ENCODE assay signal across 23 mouse cellular contexts in the genomic region with DNA sequence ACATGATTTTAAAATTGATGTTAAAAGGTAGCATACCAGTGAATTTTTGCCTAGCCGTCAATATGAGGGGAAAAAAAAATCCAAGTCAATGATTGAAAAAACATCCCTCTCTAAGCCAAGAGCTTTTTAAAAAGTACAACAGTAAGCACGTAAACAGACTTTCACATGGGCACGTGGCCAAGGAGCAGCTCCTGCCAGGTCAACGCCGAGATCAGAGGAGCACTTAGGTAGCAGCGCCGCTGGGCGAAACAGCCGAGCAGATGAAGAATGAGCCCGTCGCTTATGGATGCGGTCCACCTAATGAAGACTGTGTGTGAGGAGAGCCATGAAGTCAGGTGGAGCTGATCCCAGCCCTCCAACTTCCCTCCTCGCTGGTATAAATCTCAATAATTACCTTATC.
DNase-seq lines count a peak whose midpoint lies in the region; ATAC-seq and TF ChIP-seq lines count a peak whose summit lies in the region.
"Had no signal": no experiment of that assay in that cellular context is flagged by ENCODE, and none has a peak within 500 bp of the region (broad histone marks: within the 10 kb centered on the region; RNA-seq: fewer than 3 reads in every experiment).

No protein-coding gene starts in this region.

- no peaks in the 10 kb centered on the region for H3K27me3 ChIP-seq in heart, embryonic 10.5 days (ENCODE audit: insufficient read depth, poor library complexity, severe bottlenecking)
- 0 out of 2 replicates have a peak, but pooled peaks cover 1% of the 10 kb centered on the region for H3K27me3 ChIP-seq in kidney, adult 2 months (replicated peaks; ENCODE audit: control insufficient read depth, insufficient read depth, low read length)
- no peaks in the 10 kb centered on the region for H3K27me3 ChIP-seq in kidney, embryonic 14.5 days (ENCODE audit: control insufficient read depth, insufficient read depth, low read length)
- H3K27me3 ChIP-seq: heart, embryonic 13.5 days; hindbrain, embryonic 15.5 days; liver, embryonic 12.5 days; megakaryocyte, embryonic 14.5 days; neural tube, embryonic 13.5 days had no signal

- no peak overlapping the region for H3K27ac ChIP-seq in heart, embryonic 10.5 days
- H3K27ac ChIP-seq in kidney, adult 2 months (ENCODE audit: insufficient read depth, low read depth, low read length) = no peak overlapping the region
- no peak overlapping the region for H3K27ac ChIP-seq in kidney, embryonic 14.5 days (ENCODE audit: low read depth, low read length)
- H3K27ac ChIP-seq in layer of hippocampus, adult 2 months = no peak overlapping the region
- H3K27ac ChIP-seq: embryonic facial prominence, embryonic 10.5 days; forebrain, embryonic 13.5 days; heart, embryonic 13.5 days; hindbrain, embryonic 15.5 days; left cerebral cortex, adult 2 months; limb, embryonic 10.5 days; liver, embryonic 12.5 days; neural tube, embryonic 13.5 days had no signal

- H3K4me3 ChIP-seq in heart, embryonic 10.5 days = no peak overlapping the region
- no peak overlapping the region for H3K4me3 ChIP-seq in kidney, adult 2 months (ENCODE audit: insufficient read depth, low read depth, low read length)
- H3K4me3 ChIP-seq in kidney, embryonic 14.5 days (ENCODE audit: low read length) = no peak overlapping the region
- no peak overlapping the region for H3K4me3 ChIP-seq in layer of hippocampus, adult 2 months
- H3K4me3 ChIP-seq: embryonic facial prominence, embryonic 10.5 days; forebrain, embryonic 13.5 days; heart, embryonic 13.5 days; hindbrain, embryonic 15.5 days; left cerebral cortex, adult 2 months; limb, embryonic 10.5 days; liver, embryonic 12.5 days; megakaryocyte, embryonic 14.5 days; neural tube, embryonic 13.5 days had no signal

- H3K4me2 ChIP-seq in kidney, embryonic 14.5 days (replicated peaks; ENCODE audit: low read depth, low read length) = no peak overlapping the region
- H3K4me2 ChIP-seq: forebrain, embryonic 13.5 days; heart, embryonic 13.5 days; hindbrain, embryonic 15.5 days; liver, embryonic 12.5 days; neural tube, embryonic 13.5 days had no signal

- H3K9ac ChIP-seq in kidney, embryonic 14.5 days (ENCODE audit: low read depth, low read length) = no peak overlapping the region
- H3K9ac ChIP-seq: forebrain, embryonic 13.5 days; heart, embryonic 13.5 days; hindbrain, embryonic 15.5 days; liver, embryonic 12.5 days; neural tube, embryonic 13.5 days had no signal

- no peak for TF ChIP-seq POLR2A in kidney, adult 2 months (IDR thresholded peaks at IDR 0.05; ENCODE audit: low read depth, low read length)

- DNase-seq in heart, adult 11 months = peak; percentile 78
- DNase-seq in heart, embryonic 10.5 days (ENCODE audit: low spot score) = no peak
- DNase-seq in kidney, adult 2 months = peak; percentile 92
- peak; percentile 75 for DNase-seq in kidney, postnatal 10 days
- DNase-seq in kidney, postnatal 4 days = peak; percentile 31 to 40
- DNase-seq in layer of hippocampus, adult 2 months (ENCODE audit: low spot score in 2 of 2) = no peak
- DNase-seq: adrenal gland, adult 2 months; gastrocnemius, postnatal 25 days; layer of hippocampus, adult 9-11 months; lung, adult 2 months; midbrain, embryonic 14.5 days; thymus, postnatal 4 days had no signal

- no peak for ATAC-seq in kidney, embryonic 14.5 days (ENCODE audit: low FRiP score, low TSS enrichment)
- ATAC-seq: forebrain, embryonic 13.5 days; intestine, embryonic 16.5 days; liver, embryonic 12.5 days had no signal

- no peaks in the 10 kb centered on the region for H3K36me3 ChIP-seq in heart, embryonic 10.5 days
- no peaks in the 10 kb centered on the region for H3K36me3 ChIP-seq in kidney, adult 2 months (ENCODE audit: control insufficient read depth, insufficient read depth, low read length)
- no peaks in the 10 kb centered on the region for H3K36me3 ChIP-seq in kidney, embryonic 14.5 days (ENCODE audit: control insufficient read depth, insufficient read depth, low read length)
- H3K36me3 ChIP-seq: embryonic facial prominence, embryonic 10.5 days; heart, embryonic 13.5 days; hindbrain, embryonic 15.5 days; limb, embryonic 10.5 days; liver, embryonic 12.5 days; neural tube, embryonic 13.5 days had no signal

- no peaks in the 10 kb centered on the region for H3K4me1 ChIP-seq in heart, embryonic 10.5 days
- H3K4me1 ChIP-seq in kidney, adult 2 months (ENCODE audit: control insufficient read depth, insufficient read depth, low read length) = no peaks in the 10 kb centered on the region; the same call in 1 of the 2 replicates
- no peaks in the 10 kb centered on the region for H3K4me1 ChIP-seq in kidney, embryonic 14.5 days (ENCODE audit: control insufficient read depth, insufficient read depth, low read length)
- H3K4me1 ChIP-seq: embryonic facial prominence, embryonic 10.5 days; forebrain, embryonic 13.5 days; heart, embryonic 13.5 days; hindbrain, embryonic 15.5 days; limb, embryonic 10.5 days; liver, embryonic 12.5 days; megakaryocyte, embryonic 14.5 days; neural tube, embryonic 13.5 days had no signal

- WGBS in heart, embryonic 10.5 days = 80% methylated on average over 13 of the region's 13 CpGs
- 27% methylated on average over 13 of the region's 13 CpGs for WGBS in kidney, adult 2 months
- 68% methylated on average over 13 of the region's 13 CpGs for WGBS in kidney, embryonic 14.5 days

- H3K9me3 ChIP-seq in heart, embryonic 10.5 days = no peaks in the 10 kb centered on the region
- H3K9me3 ChIP-seq in kidney, embryonic 14.5 days (ENCODE audit: control insufficient read depth, low read length) = no peaks in the 10 kb centered on the region
- H3K9me3 ChIP-seq: embryonic facial prominence, embryonic 10.5 days; forebrain, embryonic 13.5 days; heart, embryonic 13.5 days; hindbrain, embryonic 15.5 days; limb, embryonic 10.5 days; liver, embryonic 12.5 days; megakaryocyte, embryonic 14.5 days; neural tube, embryonic 13.5 days had no signal

- no peak for TF ChIP-seq CTCF in kidney, adult 2 months (conservative IDR thresholded peaks at IDR 0.05; ENCODE audit: insufficient read depth, insufficient read length, low read depth, low read length)
- TF ChIP-seq CTCF in layer of hippocampus, adult 2 months (conservative IDR thresholded peaks at IDR 0.05) = no peak

Comparison
In these comparisons a context has a peak if more than half of its experiments do, and no peak if none do; other contexts are left out.
1. DNase-seq: peak in heart, adult 11 months (single experiment), kidney, adult 2 months (single experiment), kidney, postnatal 10 days (single experiment) and kidney, postnatal 4 days (2 of 2); none in heart, embryonic 10.5 days (single experiment) and layer of hippocampus, adult 2 months (0 of 2).